Mouse (Mus musculus): ENCODE data around the gene Nhsl2. TPM values are rescaled to one million over a fixed set of nuclear protein-coding genes. Genes with fewer than 3 reads are reported as not detected.
A peak's percentile ranks its signal among the peaks of the same experiment; 100 is the strongest.
"Not testable (repeated sequence)": the region's sequence is repeated elsewhere in the genome, so short reads cannot be mapped to it uniquely, and the experiment has no call there.

The Nhsl2 gene
- 6.8 and 10.1 TPM in 2 replicates for polyA plus RNA-seq (2014; fragmentation: Nextera tagmentation; extraction: Ambion mirVana)

DNA sequence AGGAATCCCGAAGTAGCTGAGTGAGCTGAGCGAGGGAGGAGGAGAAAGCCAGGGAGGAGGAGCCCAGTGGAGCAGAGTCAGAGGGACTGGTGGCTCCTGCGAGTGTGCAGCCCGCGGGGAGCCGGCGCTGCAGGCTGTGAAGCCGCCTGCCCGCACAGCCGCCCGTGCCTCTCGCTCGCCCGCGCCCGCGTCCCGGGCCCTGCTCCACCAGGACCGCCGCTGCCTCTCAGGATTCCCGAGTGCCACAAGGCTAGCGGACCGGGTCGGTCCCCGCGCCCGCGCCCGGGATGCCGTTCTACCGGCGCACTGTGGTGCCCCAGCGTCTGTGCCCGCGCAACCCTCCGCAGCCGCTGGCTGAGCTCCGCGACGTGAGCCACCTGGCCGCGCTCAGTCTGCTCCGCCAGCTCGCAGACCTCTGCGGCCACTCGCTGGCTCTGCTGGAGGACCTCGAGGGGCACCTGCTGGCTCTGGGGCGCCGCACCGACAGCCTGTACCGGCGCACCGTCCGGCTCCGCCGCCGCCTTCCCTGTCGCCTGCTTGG lies at the start of gene Nhsl2:
Gene Nhsl2, plus strand, starts transcription at position 105 of the 541 bp plus-strand sequence.
- DNase-seq (ENCODE audit: low spot score, missing footprints), result peak; percentile 89
- no peak within 1 kb of the TSS for H3K27ac ChIP-seq (ENCODE audit: low read depth, low read length)
- H3K9me3 ChIP-seq (ENCODE audit: control insufficient read depth, low read length), result no peaks in the 10 kb centered on the region
- peak within 1 kb of the TSS; percentile 45 for H3K4me3 ChIP-seq (ENCODE audit: low read depth, low read length)
- no peaks in the 10 kb centered on the region for H3K36me3 ChIP-seq (ENCODE audit: control insufficient read depth, insufficient read depth, low read length)
- 29% methylated on average over 51 of the region's 58 CpGs for WGBS
- H3K4me2 ChIP-seq, result peak within 1 kb of the TSS; percentile 64
- H3K4me1 ChIP-seq (ENCODE audit: control insufficient read depth, insufficient read depth, low read length), result no peaks in the 10 kb centered on the region
- ATAC-seq (ENCODE audit: low FRiP score), result peak; percentile 88
- peaks cover 49% of the 10 kb centered on the region for H3K27me3 ChIP-seq (ENCODE audit: control insufficient read depth, insufficient read depth, low read length)
- H3K9ac ChIP-seq (ENCODE audit: low read length), result peak within 1 kb of the TSS; percentile 53

DNA sequence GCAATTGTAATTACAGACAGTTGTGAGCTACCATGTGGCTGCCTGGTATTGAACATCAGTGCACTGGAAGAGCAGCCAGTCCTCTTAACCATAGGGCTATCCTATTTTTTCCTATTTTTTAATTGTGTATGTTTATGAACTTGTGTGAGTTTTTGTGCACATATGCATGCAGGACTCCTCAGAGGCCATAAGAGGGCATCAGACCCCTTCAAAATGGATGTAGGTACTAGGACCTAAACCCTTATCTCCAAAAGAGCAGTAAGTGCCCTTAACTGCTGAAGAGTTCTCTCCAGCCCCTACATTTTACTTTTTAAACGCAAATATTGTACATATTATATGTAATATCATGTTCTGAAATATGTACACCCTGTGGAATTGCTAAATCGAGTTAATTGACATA lies 43.7 kb upstream of the Nhsl2 start:
- H3K27me3 ChIP-seq (ENCODE audit: control insufficient read depth, insufficient read depth, low read length), result peaks cover 2% of the 10 kb centered on the region; the same call in 1 of the 2 replicates
- no peaks in the 10 kb centered on the region for H3K4me1 ChIP-seq (ENCODE audit: control insufficient read depth, insufficient read depth, low read length)
- no peak overlapping the region for H3K27ac ChIP-seq (ENCODE audit: low read depth, low read length)
- no peak overlapping the region for H3K4me2 ChIP-seq
- no peak overlapping the region for H3K4me3 ChIP-seq (ENCODE audit: low read depth, low read length)
- H3K9ac ChIP-seq (ENCODE audit: low read length), result no peak overlapping the region
- ATAC-seq (ENCODE audit: low FRiP score) (no peak), DNase-seq (ENCODE audit: low spot score, missing footprints) (no peak)
- 29% methylated on average over 2 of the region's 2 CpGs for WGBS
- H3K36me3 ChIP-seq (ENCODE audit: control insufficient read depth, insufficient read depth, low read length), result no peaks in the 10 kb centered on the region
- no peaks in the 10 kb centered on the region for H3K9me3 ChIP-seq (ENCODE audit: control insufficient read depth, low read length)

DNA sequence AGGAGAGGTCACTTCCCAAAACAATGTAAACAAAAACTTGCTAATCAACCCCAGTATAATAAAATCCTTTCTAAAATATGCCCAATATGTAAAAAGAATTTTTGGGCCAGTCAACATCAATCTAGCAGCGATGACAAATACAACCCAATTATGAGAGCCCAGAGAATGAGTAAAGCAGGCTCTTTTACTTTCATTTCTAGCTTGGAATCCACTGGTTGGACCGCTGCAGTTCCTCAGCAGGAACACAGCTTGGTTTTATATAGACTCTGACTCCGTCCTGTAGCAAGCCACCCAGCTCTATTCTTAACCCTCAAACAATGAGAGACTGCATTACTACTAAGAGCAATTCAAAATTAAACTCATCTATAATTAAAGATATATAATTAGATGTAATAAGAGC lies 37.4 kb upstream of the Nhsl2 start:
- Histone ChIP-seq H3K9me3 (ENCODE audit: control insufficient read depth, low read length) (no peaks in the 10 kb centered on the region), H3K9ac (ENCODE audit: low read length) (no peak overlapping the region), H3K27me3 (ENCODE audit: control insufficient read depth, insufficient read depth, low read length) (peaks cover 9% of the 10 kb centered on the region), H3K4me1 (ENCODE audit: control insufficient read depth, insufficient read depth, low read length) (no peaks in the 10 kb centered on the region), H3K4me3 (ENCODE audit: low read depth, low read length) (no peak overlapping the region), H3K4me2 (no peak overlapping the region), H3K36me3 (ENCODE audit: control insufficient read depth, insufficient read depth, low read length) (no peaks in the 10 kb centered on the region), H3K27ac (ENCODE audit: low read depth, low read length) (no peak overlapping the region)
- 65% methylated on average over 3 of the region's 3 CpGs for WGBS
- DNase-seq (ENCODE audit: low spot score, missing footprints) (no peak), ATAC-seq (ENCODE audit: low FRiP score) (no peak)

DNA sequence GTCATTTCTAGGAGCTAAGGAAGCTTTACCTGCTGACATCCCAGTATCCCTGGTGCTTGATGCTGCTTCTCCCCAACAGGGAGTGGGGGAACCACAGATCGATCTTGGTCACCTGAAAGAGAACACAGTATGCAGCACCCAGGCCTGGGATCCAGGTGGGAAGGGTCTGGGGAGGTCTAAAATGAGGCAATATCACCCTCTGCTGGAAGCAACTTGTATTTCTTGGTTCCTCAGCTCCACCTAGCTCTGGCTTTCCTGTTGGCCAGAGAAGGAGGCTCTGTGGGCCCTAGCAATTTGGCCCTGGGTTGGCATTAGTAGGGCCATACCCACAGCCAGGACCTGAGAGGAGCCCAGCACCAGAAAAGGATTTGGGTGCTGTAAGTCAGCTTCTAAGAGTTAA lies 30.0 kb upstream of the Nhsl2 start:
- no peak for DNase-seq (ENCODE audit: low spot score, missing footprints)
- Histone ChIP-seq H3K27me3 (ENCODE audit: control insufficient read depth, insufficient read depth, low read length) (peaks cover 6% of the 10 kb centered on the region), H3K27ac (ENCODE audit: low read depth, low read length) (no peak overlapping the region), H3K9me3 (ENCODE audit: control insufficient read depth, low read length) (no peaks in the 10 kb centered on the region), H3K36me3 (ENCODE audit: control insufficient read depth, insufficient read depth, low read length) (no peaks in the 10 kb centered on the region), H3K9ac (ENCODE audit: low read length) (no peak overlapping the region), H3K4me2 (no peak overlapping the region), H3K4me1 (ENCODE audit: control insufficient read depth, insufficient read depth, low read length) (no peaks in the 10 kb centered on the region), H3K4me3 (ENCODE audit: low read depth, low read length) (no peak overlapping the region)
- WGBS, result 44% methylated on average over 1 of the region's 1 CpGs
- no peak for ATAC-seq (ENCODE audit: low FRiP score)

DNA sequence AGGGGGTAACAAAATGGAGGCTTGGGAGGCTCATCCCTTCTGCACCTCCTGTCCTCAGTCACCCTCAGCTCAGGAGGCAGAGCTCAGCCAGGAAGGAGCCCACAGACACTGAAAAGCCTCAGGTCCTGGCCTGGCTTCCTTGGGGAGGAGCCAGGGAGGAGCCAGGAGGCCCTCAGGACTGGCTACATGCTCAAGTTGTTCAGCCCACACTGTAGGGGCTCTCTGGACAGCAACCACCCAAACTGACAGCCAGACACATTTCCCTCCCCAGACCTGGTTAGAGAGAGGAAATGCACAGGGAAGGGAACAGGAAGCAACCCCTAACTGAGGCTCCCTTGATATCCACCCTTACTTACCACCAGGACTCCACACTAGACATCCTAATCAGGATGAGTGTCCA lies 29.2 kb upstream of the Nhsl2 start:
- not testable (repeated sequence) for H3K27me3 ChIP-seq (ENCODE audit: control insufficient read depth, insufficient read depth, low read length); H3K4me2 ChIP-seq; H3K9me3 ChIP-seq (ENCODE audit: control insufficient read depth, low read length); H3K4me3 ChIP-seq (ENCODE audit: low read depth, low read length); ATAC-seq (ENCODE audit: low FRiP score); H3K27ac ChIP-seq (ENCODE audit: low read depth, low read length); H3K36me3 ChIP-seq (ENCODE audit: control insufficient read depth, insufficient read depth, low read length); DNase-seq (ENCODE audit: low spot score, missing footprints); H3K4me1 ChIP-seq (ENCODE audit: control insufficient read depth, insufficient read depth, low read length); H3K9ac ChIP-seq (ENCODE audit: low read length)

DNA sequence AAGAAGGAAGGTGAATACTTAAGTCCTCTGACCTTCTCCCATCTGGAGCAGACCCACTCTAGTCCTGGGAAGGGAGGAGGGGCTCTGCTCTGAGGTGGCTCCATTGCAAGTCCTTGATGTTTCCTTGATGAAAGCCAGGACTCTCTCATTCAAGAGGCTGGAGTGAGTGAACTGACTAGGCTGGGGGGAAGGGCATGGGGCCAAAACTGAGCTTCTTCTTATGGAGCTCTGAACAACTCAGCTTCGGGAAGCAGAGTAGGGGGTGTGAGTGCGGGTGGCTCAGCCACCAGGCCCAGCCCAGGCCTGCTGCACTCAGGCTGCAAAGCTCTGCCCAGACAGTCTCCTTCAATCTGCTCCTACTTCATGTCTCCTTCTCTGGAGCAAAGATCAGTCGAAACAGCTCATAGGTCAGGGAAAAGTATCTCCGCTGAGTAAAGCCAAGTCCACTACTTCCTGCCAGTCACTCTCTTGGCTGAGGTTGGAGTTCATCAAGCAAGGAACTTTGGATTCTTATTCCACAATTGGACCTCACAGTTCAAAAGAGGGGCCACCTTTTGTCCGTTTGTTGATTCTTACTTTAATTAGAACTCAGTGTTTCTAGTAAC lies 1.9 kb upstream of the Nhsl2 start:
- H3K36me3 ChIP-seq (ENCODE audit: control insufficient read depth, insufficient read depth, low read length), result no peaks in the 10 kb centered on the region
- H3K9ac ChIP-seq (ENCODE audit: low read length), result no peak overlapping the region
- H3K4me3 ChIP-seq (ENCODE audit: low read depth, low read length), result no peak overlapping the region
- no peak overlapping the region for H3K4me2 ChIP-seq
- H3K9me3 ChIP-seq (ENCODE audit: control insufficient read depth, low read length), result no peaks in the 10 kb centered on the region
- H3K27me3 ChIP-seq (ENCODE audit: control insufficient read depth, insufficient read depth, low read length), result peaks cover 50% of the 10 kb centered on the region
- no peak overlapping the region for H3K27ac ChIP-seq (ENCODE audit: low read depth, low read length)
- no peak for DNase-seq (ENCODE audit: low spot score, missing footprints)
- H3K4me1 ChIP-seq (ENCODE audit: control insufficient read depth, insufficient read depth, low read length), result no peaks in the 10 kb centered on the region
- 42% methylated on average over 5 of the region's 5 CpGs for WGBS
- ATAC-seq (ENCODE audit: low FRiP score), result no peak

DNA sequence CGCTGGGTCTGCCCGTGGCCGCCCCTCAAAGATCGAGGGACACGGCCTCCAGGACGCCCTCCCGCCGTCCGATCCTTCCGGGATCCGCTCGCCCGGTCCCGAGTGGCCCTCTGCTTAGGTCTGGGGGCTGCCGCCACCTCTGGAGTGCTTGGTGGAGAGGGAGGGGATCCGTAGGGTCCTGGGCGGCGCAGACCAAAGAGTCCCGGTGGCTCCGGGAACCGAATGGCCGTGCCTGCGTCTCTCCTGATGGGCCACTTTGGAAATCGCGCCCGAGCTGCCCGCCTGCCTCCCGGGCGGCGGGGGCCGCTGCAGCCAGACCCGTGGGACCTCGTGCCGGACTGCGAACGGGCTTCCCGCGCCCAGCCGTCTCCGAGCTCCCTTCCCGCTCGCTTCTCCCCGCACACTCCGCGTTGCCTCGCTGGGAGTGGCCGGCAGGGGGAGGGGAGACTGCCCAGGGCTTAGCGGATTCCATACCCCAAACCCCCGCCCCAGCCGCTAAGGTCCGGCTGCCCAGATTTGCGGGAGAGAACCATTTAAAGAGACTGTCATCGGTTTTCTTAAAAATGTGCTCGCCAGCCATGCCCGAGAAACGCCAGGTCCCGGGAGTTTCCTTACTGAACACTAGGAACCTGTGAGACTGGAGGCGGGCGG lies 841 bp downstream of the Nhsl2 start:
- Histone ChIP-seq H3K36me3 (ENCODE audit: control insufficient read depth, insufficient read depth, low read length) (no peaks in the 10 kb centered on the region), H3K9me3 (ENCODE audit: control insufficient read depth, low read length) (no peaks in the 10 kb centered on the region), H3K27ac (ENCODE audit: low read depth, low read length) (no peak overlapping the region), H3K27me3 (ENCODE audit: control insufficient read depth, insufficient read depth, low read length) (peaks cover 49% of the 10 kb centered on the region), H3K4me2 (peak overlapping the region; percentile 64), H3K4me3 (ENCODE audit: low read depth, low read length) (peak overlapping the region; percentile 45), H3K9ac (ENCODE audit: low read length) (peak overlapping the region; percentile 53; the same call in 1 of the 2 replicates), H3K4me1 (ENCODE audit: control insufficient read depth, insufficient read depth, low read length) (no peaks in the 10 kb centered on the region)
- DNase-seq (ENCODE audit: low spot score, missing footprints) (peak; percentile 91), ATAC-seq (ENCODE audit: low FRiP score) (peak; percentile 75)
- 15% methylated on average over 46 of the region's 59 CpGs for WGBS

DNA sequence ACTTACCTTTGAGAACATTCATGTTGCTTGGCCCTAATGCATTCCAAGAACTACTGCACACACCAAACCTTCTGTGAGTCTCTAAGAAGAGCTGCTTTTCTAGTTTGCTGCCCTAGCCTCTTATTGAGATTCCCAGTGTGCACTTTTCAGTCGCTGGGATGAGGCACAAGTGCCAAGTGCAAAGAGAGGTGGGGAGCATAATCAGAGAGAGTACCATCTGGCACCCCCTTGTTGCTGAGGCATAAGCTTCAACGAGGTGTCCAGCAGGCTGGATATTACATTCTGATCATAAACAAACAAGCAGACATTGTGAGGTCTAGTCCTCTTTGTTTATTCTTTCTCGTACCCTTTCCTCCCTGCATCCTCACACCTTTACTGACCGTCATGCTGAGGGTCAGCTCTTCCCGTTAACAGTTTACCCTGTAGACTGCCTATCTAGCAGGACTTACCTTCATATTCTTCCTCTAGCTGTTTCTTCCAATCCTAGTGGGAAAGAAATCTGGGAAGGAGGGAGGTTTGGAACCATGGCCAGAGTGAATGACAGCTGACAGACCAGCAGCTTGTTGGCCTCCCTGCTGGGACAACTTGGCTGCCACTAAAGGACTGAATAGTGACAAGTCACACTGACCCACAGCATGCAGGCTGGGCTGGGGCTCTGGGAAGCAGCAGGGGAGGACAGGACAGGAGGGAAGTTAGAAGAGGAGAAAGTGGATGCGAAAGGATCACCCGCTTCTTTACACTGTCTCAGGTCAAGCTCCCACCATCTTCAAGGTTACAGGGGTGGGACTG lies 2.6 kb downstream of the Nhsl2 start:
- no peak for DNase-seq (ENCODE audit: low spot score, missing footprints)
- H3K36me3 ChIP-seq (ENCODE audit: control insufficient read depth, insufficient read depth, low read length), result no peaks in the 10 kb centered on the region
- peaks cover 47% of the 10 kb centered on the region for H3K27me3 ChIP-seq (ENCODE audit: control insufficient read depth, insufficient read depth, low read length)
- H3K9ac ChIP-seq (ENCODE audit: low read length), result no peak overlapping the region
- H3K9me3 ChIP-seq (ENCODE audit: control insufficient read depth, low read length), result no peaks in the 10 kb centered on the region
- H3K4me1 ChIP-seq (ENCODE audit: control insufficient read depth, insufficient read depth, low read length), result no peaks in the 10 kb centered on the region
- H3K27ac ChIP-seq (ENCODE audit: low read depth, low read length), result no peak overlapping the region
- no peak overlapping the region for H3K4me3 ChIP-seq (ENCODE audit: low read depth, low read length)
- H3K4me2 ChIP-seq, result no peak overlapping the region
- 49% methylated on average over 7 of the region's 7 CpGs for WGBS
- no peak for ATAC-seq (ENCODE audit: low FRiP score)

All from midbrain, embryonic 11.5 days (tissue).